8 mouse cellular contexts compared by ENCODE assay signal in genomic region chr11:25301130-25301529, GRCm38 (mm10).
DNase-seq lines count a peak whose midpoint lies in the region; ATAC-seq and TF ChIP-seq lines count a peak whose summit lies in the region.

No protein-coding gene starts in this region.

- peak; percentile 79 to 88 for TF ChIP-seq CTCF in CH12.LX (conservative IDR thresholded peaks at IDR 0.05 in 1 of 2, IDR thresholded peaks at IDR 0.05 in 1 of 2; ENCODE audit: low read depth in 2 of 2, low read length in 2 of 2)
- TF ChIP-seq CTCF in heart, postnatal 0 days (IDR thresholded peaks at IDR 0.05; ENCODE audit: low read depth), result peak; percentile 74

- no peak for TF ChIP-seq EP300 in CH12.LX (IDR thresholded peaks at IDR 0.05; ENCODE audit: low read length)
- no peak for TF ChIP-seq EP300 in heart, postnatal 0 days (IDR thresholded peaks at IDR 0.05; ENCODE audit: low read depth)

- H3K9ac ChIP-seq in CH12.LX (ENCODE audit: insufficient read depth, low read depth), result no peak overlapping the region
- no peak overlapping the region for H3K9ac ChIP-seq in heart, postnatal 0 days (replicated peaks; ENCODE audit: low read depth, low read length)

- H3K36me3 ChIP-seq in CH12.LX (replicated peaks in 1 of 2; ENCODE audit: control insufficient read depth in 1 of 2, insufficient read depth in 1 of 2, low read length in 1 of 2), result no peaks in the 10 kb centered on the region
- no peaks in the 10 kb centered on the region for H3K36me3 ChIP-seq in heart, postnatal 0 days (replicated peaks; ENCODE audit: control insufficient read depth, insufficient read depth, low read length)

- dilution Hi-C loops in CH12.LX (cut with MboI; ENCODE audit: extremely low pct_ligation_motif_present, extremely low pct_unique_long_range_greater_than_20kb, low sequenced_read_pairs), result no loop called here

- H3K4me2 ChIP-seq in CH12.LX (ENCODE audit: insufficient read depth, low read depth, poor library complexity, severe bottlenecking), result 0 out of 2 replicates have a peak overlapping the region, but pooled peaks have one; percentile 0
- H3K4me2 ChIP-seq in heart, postnatal 0 days (ENCODE audit: low read depth, low read length), result no peak overlapping the region

- WGBS in heart, postnatal 0 days, result 17% methylated on average over 9 of the region's 9 CpGs

- no peak for ATAC-seq in heart, postnatal 0 days (ENCODE audit: insufficient read depth, low read depth)
- ATAC-seq in activated CD4-positive, CD25-positive, alpha-beta regulatory T cell, adult 4 months, result no peak

- TF ChIP-seq RAD21 in CH12.LX (IDR thresholded peaks at IDR 0.05; ENCODE audit: low read depth, low read length), result peak; percentile 79

- no peaks in the 10 kb centered on the region for H3K79me2 ChIP-seq in CH12.LX (replicated peaks; ENCODE audit: control insufficient read depth, extremely low read depth, insufficient read depth, poor library complexity, severe bottlenecking)

- no peaks in the 10 kb centered on the region for H3K27me3 ChIP-seq in CH12.LX (replicated peaks)
- no peaks in the 10 kb centered on the region for H3K27me3 ChIP-seq in heart, postnatal 0 days (ENCODE audit: control insufficient read depth, insufficient read depth, low read length)

- H3K4me1 ChIP-seq in CH12.LX (ENCODE audit: control insufficient read depth in 1 of 2, insufficient read depth in 2 of 2), result peaks cover 0 to 5% of the 10 kb centered on the region in 2 experiments; a peak in 2 of 4 replicates
- no peaks in the 10 kb centered on the region for H3K4me1 ChIP-seq in heart, postnatal 0 days (ENCODE audit: control insufficient read depth, insufficient read depth)

- DNase-seq in CH12.LX (ENCODE audit: extremely low read depth), result peak; percentile 88
- DNase-seq in adipocyte (ENCODE audit: low spot score), result peak; percentile 6
- DNase-seq in embryo, embryonic 10 days (ENCODE audit: low spot score), result peak; percentile 86
- DNase-seq in heart, postnatal 0 days (ENCODE audit: low spot score), result peak; percentile 59
- DNase-seq in layer of hippocampus, adult 9-10 months (ENCODE audit: low spot score), result peak; percentile 50
- peak; percentile 82 for DNase-seq in lung, postnatal 36 days
- peak; percentile 3 for DNase-seq in skeletal muscle tissue, adult 2 months (ENCODE audit: low read depth, low spot score)

- TF ChIP-seq POLR2A in CH12.LX (IDR thresholded peaks at IDR 0.05; ENCODE audit: low read depth, low read length), result no peak

- in situ Hi-C loops in CH12.LX (cut with MboI; ENCODE audit: low pct_ligation_motif_present, low pct_unique_long_range_greater_than_20kb, low sequenced_read_pairs), result loop anchor here (25.0 kb wide), 1 partner anchor 1239 kb away; no protein-coding TSS in a partner anchor

- H3K27ac ChIP-seq in CH12.LX (ENCODE audit: insufficient read depth, low read depth), result no peak overlapping the region
- H3K27ac ChIP-seq in heart, postnatal 0 days (ENCODE audit: low read depth), result no peak overlapping the region

- no peak overlapping the region for H3K4me3 ChIP-seq in CH12.LX (replicated peaks in 1 of 3; ENCODE audit: low read depth in 2 of 3, low read length in 2 of 3, poor library complexity in 1 of 3)
- no peak overlapping the region for H3K4me3 ChIP-seq in heart, postnatal 0 days (ENCODE audit: low read depth, low read length)

- H3K9me3 ChIP-seq in CH12.LX (replicated peaks; ENCODE audit: low read length), result no peaks in the 10 kb centered on the region
- no peaks in the 10 kb centered on the region for H3K9me3 ChIP-seq in heart, postnatal 0 days (replicated peaks; ENCODE audit: control insufficient read depth, low read length)

TF ChIP-seq in CH12.LX, 34 proteins besides CTCF, POLR2A, EP300 and RAD21:
- TF ChIP-seq GABPA (IDR thresholded peaks at IDR 0.05; ENCODE audit: insufficient replicate concordance, low read depth, low read length) (no peak), USF1 (IDR thresholded peaks at IDR 0.05; ENCODE audit: low read depth, low read length) (peak; percentile 48), MYC (IDR thresholded peaks at IDR 0.05; ENCODE audit: low read depth, low read length) (peak; percentile 90), SIN3A (IDR thresholded peaks at IDR 0.05; ENCODE audit: low read length) (no peak), MAX (IDR thresholded peaks at IDR 0.05; ENCODE audit: low read length) (peak; percentile 85), ZKSCAN1 (IDR thresholded peaks at IDR 0.05; ENCODE audit: borderline replicate concordance, low read depth, low read length) (no peak), MXI1 (IDR thresholded peaks at IDR 0.05; ENCODE audit: low read depth, low read length) (peak; percentile 57; the same call in 1 of the 2 replicates), UBTF (IDR thresholded peaks at IDR 0.05; ENCODE audit: low read depth, low read length) (no peak), POLR2AphosphoS2 (IDR thresholded peaks at IDR 0.05; ENCODE audit: low read depth, low read length) (no peak), JUND (conservative IDR thresholded peaks at IDR 0.05; ENCODE audit: low read depth, low read length) (0 out of 2 replicates have a peak, but pooled peaks have one; percentile 19), JUN (IDR thresholded peaks at IDR 0.05; ENCODE audit: insufficient read depth, low read depth, low read length) (no peak), USF2 (conservative IDR thresholded peaks at IDR 0.05; ENCODE audit: low read depth, low read length) (peak; percentile 53; the same call in 1 of the 2 replicates), TBP (conservative IDR thresholded peaks at IDR 0.05; ENCODE audit: low read depth, low read length) (no peak), SMC3 (IDR thresholded peaks at IDR 0.05; ENCODE audit: low read depth, low read length) (peak; percentile 91), ELF1 (IDR thresholded peaks at IDR 0.05; ENCODE audit: low read depth, low read length) (peak; percentile 43; the same call in 1 of the 2 replicates), ZC3H11A (IDR thresholded peaks at IDR 0.05; ENCODE audit: low read depth, low read length) (peak; percentile 28), IRF4 (IDR thresholded peaks at IDR 0.05; ENCODE audit: low read depth, low read length) (peak; percentile 31; the same call in 1 of the 2 replicates), BHLHE40 (IDR thresholded peaks at IDR 0.05; ENCODE audit: low read depth, low read length) (peak; percentile 76)

Comparison
In these comparisons a context has a peak if more than half of its experiments do, and no peak if none do; other contexts are left out.
1. DNase-seq: peak in every context shown above with its lines; median percentile 88 in CH12.LX; 86 in embryo, embryonic 10 days; 82 in lung, postnatal 36 days; 59 in heart, postnatal 0 days; 50 in layer of hippocampus, adult 9-10 months; 6 in adipocyte; 3 in skeletal muscle tissue, adult 2 months.